Mouse (Mus musculus): ENCODE results near the gene Gm5741.

GRCm38 (mm10) chr8:85095566-85095965 is 27.8 kb upstream of the Gm5741 start:
- TF ChIP-seq CTCF (IDR thresholded peaks at IDR 0.05) (no peak), POLR2A (IDR thresholded peaks at IDR 0.05; ENCODE audit: insufficient read depth, low read depth, low read length) (no peak)
